Mouse (Mus musculus): ENCODE data around the gene Rbms3.

The Rbms3 gene

DNA sequence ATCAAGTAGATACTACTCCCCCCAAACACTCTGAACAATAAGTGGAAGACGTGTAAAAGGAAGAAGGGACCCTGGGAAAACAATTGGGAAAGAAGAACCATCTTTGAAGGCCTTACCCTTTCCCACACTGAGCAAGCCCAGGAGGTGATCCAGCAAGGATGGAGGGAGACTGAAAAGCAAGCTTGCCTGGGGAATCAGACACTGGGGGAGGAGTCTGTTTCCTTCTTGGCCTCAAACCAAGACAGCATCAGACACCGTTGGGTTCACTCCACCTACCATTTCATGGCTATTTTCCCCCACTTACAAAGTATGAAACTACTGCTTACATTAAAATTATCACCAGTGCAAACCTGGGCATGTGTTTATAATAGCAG, 587.7 kb downstream of the Rbms3 start:
- no peak for DNase-seq (ENCODE audit: low spot score)

DNA sequence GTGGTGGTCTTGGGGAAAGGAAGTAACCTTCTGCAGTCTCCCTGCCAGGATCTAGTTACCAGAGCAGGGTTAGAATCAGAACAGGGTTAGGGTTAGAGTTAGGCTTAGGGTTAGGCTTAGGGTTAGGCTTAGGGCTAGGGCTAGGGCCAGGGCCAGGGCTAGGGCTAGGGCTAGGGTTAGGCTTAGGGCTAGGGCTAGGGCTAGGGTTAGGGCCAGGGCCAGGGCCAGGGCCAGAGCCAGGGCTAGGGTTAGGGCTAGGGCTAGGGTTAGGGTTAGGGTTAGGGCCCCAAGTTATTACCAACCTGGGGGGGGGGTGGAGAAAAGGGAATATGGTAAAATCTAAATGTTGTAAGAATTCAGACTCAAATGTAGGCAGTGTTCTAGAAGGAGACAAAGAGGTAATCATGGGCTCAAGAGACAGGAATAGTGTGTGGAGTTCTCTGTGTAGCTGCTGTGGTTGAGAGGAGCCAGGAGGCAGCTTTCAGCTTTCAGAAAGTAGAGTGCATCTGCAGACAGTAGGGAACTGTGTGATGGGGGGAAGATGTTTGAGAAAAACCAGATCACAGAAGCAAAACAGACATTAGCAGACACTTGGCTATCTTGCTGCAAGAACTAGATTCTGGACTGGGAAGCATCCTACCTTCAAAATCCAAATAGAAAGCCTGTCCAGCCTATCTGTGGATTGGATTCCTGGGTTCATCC, 588.3 kb downstream of the Rbms3 start:
- no peak for DNase-seq (ENCODE audit: low spot score)

DNA sequence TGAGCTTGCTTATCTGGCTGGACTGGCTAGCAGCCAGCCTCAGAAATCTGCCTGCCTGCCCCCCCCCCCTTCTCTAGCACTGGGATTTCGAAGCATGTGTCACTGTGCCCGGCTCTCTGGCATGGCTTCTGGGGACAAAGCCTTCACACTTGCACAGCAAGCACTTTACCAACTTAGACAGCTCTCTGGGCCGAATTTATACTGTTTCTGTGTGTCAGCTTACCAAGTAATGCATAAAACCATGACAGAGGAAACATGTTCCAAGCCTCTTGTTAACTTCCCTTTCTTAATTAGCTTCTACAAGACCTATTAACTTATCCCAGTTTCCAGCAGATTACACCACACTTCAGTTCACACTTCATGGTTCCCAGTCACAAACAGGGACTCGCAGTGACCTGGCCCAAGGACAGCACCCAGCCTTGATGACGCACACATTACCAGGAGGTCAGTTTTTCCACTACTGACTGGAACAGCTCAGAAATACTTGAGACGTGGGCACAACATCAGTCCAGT, 589.7 kb downstream of the Rbms3 start:
- DNase-seq (ENCODE audit: low spot score) = no peak

DNA sequence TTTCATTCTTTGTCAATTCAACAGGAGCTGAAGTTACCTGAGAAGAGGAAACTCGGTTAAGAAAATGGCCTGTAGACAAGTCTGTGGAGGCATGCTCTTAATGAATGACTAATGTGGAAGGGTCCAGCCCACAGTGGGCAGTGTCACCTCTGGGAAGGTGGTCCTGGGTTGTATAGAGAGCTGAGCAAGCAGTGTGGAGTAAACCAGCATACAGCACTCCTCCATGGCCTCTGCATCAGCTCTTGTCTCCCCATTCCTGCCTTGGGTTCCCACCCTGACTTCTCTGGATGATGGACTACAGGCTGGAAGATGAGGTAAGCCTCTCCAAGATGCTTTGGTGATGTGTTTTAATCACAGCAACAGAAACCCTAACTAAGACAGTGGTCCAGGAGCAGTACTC, 597.0 kb downstream of the Rbms3 start:
- DNase-seq (ENCODE audit: low spot score) = no peak

DNA sequence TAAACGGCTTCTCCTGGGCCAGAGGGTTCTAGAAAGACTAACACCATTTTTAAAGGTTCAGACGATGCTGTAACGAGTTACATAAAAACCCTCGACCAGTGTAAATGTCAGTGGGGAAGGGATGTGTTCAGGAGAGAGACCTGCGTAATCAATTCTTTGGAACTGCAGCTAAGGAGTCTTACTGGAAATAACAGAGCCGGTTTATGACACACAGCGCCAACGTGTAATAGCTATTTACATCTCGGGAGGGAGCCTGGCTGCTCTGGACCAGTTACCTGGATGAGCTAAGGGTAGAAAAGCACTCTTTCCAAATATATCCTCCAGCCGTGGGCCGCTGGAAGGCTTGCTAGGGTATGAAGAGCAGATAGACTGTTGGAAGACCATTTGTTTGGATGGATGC, 598.5 kb downstream of the Rbms3 start:
- DNase-seq (ENCODE audit: low spot score) = no peak

GRCm38 (mm10) chr9:117030837-117031236, 598.9 kb downstream of the Rbms3 start:
- peak; percentile 91 for DNase-seq (ENCODE audit: low spot score)

GRCm38 (mm10) chr9:117029953-117030352, 599.8 kb downstream of the Rbms3 start:
- DNase-seq (ENCODE audit: low spot score) = no peak

DNA sequence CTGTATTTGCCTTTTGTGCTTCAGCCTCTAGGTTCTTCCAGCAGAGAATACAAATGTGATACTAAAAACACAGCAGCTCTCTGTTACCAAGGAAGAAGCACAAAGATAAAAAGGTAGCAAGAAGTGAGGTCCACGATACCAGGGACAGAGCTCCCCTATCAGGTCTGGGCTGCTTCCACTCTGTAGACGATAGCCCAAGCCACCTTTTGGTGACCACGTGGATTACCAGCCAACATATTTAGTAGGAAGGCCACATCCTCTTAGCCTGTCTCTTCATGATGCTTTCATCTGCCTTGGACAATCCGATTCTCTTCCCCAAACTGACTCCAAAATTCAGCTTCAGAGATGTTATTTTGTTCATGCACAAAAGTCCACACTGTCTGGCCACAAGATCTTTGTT, 601.1 kb downstream of the Rbms3 start:
- DNase-seq (ENCODE audit: low spot score) = no peak

DNA sequence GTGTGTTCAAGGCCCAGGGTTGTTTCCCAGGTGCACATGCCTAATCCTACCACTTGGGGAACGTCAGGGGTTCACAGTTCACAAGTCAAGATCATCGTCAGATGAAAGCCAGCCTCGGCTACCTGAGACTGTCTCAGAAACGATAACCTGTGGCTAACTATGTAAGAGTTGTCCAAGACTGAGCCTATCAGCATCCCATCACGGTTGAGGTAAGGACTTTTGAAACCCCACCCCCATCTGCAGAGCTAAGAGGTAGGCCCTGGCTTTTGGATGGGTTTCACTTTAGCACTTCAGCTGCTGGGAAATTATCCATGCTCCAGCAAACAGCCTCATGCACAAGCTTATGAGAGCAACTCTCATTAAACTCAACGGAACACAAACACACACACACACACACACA, 607.6 kb downstream of the Rbms3 start:
- no peak for DNase-seq (ENCODE audit: low spot score)

DNA sequence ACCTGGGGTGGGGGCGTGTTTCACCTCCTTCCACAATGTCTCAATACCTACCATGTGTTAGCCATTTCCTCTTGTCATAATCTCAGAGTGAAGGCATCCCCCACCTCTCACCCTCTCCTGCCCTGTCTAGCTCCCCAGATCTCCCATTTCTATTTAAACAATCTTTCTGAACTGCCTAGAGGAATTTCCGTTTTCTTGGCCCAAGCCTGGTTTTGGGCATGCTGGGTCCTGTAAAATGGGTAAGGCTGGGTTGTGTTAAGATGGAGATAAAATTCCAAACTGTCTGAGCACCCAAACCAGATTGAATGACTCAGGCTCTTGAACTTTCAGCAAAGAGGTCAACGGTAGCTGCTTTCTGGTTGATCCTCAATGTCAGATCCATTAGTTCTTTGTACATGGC, 608.2 kb downstream of the Rbms3 start:
- no peak for DNase-seq (ENCODE audit: low spot score)

DNA sequence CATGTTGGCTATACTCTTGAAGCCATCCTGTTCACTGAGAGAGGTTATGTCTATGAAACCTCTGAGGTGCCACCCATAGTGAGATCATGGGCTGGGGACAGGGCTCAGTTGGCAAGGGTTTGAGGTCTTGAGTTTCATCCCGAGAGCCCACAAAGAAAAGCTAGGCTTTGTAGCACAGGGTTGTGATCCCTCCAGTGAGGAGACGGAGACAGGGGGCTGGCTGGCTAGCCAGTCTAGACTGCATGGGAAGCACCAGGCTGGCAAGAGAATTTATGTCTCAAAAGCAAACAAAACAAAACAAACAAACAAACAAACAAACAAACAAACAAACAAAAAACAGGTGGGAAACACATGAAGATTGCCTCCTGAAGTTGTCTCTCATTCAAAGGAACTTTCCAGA, 609.5 kb downstream of the Rbms3 start:
- DNase-seq (ENCODE audit: low spot score) = no peak

- no peak for DNase-seq (ENCODE audit: low spot score)
Observed at GRCm38 (mm10) chr9:117018741-117019163, 611.0 kb downstream of the Rbms3 start.

GRCm38 (mm10) chr9:117018301-117018700, 611.4 kb downstream of the Rbms3 start:
- DNase-seq (ENCODE audit: low spot score) = no peak

DNA sequence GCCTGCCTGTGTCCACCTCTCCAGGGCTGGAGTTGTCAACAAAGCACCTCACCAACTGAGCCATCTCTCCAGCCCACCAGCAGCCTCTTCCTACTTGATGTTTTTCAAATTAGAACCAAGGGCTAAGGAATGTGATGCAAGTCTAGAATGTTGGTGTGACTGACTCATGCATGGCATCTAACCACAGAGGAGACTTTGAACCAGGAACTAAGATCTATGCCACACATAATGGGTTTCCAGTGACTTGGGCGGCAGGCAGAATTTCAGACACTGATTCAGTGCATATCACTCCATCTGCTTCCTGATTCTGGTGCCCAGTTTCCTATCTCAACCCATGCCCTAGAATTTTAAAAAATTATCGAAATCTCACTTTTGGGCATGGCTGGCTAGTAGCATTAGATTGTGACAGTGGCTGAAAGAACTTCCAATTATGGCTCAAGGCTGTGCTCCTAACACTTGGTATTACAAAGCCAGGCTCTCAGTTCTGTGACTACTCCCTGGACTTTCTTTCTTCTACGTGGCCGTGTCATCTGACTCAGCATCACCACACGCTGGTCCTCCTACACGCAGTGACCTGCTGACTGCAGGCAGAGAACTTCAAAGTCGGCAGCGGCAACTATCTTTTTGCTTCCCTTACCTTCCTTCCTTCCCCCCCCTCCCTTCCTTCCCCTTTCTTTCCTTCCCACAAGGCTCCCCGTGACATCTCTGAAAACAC, 613.0 kb downstream of the Rbms3 start:
- no peak for DNase-seq (ENCODE audit: low spot score)

DNA sequence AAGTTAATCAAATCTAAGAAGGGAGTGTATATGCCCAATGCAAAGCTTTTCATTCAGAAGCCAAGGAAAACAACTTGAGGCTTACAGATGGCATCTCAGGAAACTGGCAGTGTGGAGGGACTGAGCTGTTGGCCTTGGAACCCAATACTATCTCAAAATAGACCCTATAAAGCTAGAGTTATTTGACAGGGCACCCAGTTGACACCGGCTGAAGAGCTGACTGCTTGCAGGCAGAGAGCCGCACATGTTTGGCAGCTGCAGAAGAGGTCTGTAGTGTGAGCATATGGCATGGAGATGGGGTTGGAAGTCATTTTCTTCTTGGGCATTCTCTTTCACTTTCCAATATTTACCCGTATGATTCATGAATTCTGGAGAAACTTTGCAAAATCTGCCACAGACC, 616.3 kb downstream of the Rbms3 start:
- no peak for DNase-seq (ENCODE audit: low spot score)

- no peak for DNase-seq (ENCODE audit: low spot score)
Observed at GRCm38 (mm10) chr9:117010801-117011200, 618.9 kb downstream of the Rbms3 start.

DNA sequence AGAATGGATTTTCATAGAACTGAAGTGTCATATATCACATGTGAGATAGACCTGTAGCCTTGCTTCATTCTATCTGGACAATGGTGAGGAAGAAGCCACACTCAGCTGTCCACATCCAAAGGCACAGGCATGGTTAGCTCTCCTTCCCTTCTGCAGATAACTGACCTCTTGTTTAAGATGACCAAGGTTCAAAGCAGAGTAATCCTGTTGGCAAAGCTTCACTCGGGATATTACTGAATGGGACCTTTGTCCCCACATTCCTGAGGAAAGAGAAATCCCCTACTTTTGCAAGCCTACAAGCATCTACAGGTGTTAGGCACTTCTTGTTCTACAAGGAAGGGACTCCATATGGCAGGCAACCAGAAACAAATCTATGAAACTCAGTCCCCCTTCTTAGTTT, 621.5 kb downstream of the Rbms3 start:
- DNase-seq (ENCODE audit: low spot score) = no peak

DNA sequence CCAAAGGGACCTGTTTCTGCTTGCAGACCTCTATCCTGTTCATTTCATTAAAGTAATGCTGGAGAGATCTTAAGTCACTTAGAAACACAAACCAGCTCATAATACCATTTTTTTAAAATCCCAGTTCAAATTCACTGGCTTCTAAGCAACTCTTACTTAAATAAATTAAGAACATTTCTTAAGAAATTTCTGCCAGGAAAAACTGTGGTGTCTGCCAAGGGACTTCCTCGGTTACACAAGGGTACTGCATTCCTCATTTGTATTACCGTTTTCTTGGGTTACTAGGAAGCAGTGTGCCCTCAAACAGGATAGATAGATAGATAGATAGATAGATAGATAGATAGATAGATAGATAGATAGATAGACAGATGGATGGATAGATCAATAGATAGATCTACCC, 627.6 kb downstream of the Rbms3 start:
- DNase-seq (ENCODE audit: low spot score) = no peak

GRCm38 (mm10) chr9:116999186-116999585, 630.5 kb downstream of the Rbms3 start:
- no peak for DNase-seq (ENCODE audit: low spot score)

DNA sequence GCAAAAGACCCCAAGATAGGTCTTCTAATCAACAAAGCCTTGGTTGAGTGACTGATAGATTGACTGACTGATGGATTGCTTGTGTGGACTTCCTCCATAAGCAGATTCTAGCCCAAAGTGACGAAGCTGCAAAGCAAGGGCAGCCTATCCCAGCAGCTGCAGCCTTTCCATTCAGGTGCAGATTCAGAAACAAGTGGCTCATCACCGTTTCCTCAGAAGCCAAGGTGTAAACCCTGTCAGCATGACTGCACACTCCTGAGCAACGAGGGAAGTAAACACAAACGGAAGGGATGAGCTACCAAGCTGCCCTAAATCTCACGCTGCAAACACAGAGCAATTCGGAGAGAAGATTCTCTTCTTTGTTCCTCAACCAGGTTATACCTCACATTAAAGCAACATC, 639.4 kb downstream of the Rbms3 start:
- peak; percentile 12 for DNase-seq (ENCODE audit: low spot score)

- DNase-seq (ENCODE audit: low spot score) = peak; percentile 19
Observed at GRCm38 (mm10) chr9:116980801-116981200, 648.9 kb downstream of the Rbms3 start.

DNA sequence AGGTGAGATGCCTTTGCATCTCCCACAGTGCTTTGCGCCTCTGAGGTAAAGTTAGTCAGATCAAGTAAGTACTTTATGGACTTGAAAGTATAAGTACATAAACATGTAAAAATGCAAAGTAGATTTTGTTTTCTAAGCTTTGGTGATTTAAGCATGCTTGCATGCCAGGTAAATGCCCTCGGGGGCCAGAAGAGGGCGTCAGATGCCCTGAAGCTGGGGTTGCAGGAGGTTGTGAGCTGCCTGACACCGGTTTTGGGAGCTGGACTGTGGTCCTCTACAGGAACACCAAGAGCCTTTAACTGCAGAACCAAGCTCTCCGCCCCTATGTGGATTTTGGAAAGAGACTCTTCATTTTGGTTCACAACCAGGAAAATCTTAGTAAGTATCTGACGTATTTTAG, 652.3 kb downstream of the Rbms3 start:
- peak; percentile 38 for DNase-seq (ENCODE audit: low spot score)

DNA sequence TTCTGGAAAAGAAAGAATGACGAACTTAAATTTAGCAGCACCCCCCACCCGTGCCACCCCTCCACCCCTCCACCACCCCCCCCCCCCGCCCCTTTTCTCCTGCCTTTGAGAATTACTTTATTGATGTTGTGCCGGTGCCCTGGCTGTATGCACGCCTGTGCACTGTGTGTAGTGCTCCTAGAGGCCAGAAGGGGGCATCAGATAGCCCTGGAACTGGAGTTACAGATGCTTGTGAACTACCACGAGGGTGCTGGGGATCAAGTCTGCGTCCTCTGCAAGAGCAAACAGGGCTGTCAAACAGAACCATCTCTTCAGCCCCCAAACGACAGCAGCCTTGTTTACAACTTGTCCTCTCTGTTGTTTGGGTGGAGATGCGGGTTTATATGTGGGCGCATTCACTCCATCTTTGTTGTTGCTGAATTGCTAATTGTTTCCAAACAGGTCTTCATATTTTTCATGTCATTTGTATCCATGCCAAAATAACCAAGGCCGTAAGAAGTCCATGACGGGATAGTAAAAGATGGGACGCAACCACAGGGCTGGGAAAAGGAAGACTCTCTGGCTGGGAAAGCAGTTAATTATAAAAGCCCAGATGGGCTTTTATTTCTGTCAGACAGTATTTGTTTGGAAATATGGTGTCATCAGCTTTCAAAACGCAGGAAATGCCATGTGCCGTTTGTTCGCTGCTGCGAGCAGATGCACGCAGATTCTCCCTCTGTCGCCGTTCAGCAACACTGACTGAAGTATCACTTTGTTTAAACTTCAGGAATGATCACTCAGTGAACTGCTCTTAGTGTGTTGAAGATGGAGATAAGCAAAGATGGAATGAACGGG, 652.9 kb downstream of the Rbms3 start:
- peak; percentile 37 for DNase-seq (ENCODE audit: low spot score)
